Mouse (Mus musculus) erythroid progenitor cell, adult 5-6 weeks (primary cell): Measurements from ENCODE around the gene Rtp3. TPM values are rescaled to one million over a fixed set of nuclear protein-coding genes. Genes with fewer than 3 reads are reported as not detected.

Source experiments
- ATAC-seq: replicated peaks from 2 replicates; pipeline ENCODE4 v1.8.0; 2016; ENCODE audit warnings: moderate number of reproducible peaks, mild to moderate bottlenecking, moderate TSS enrichment, inconsistent platforms; ENCODE audit not compliant: poor library complexity, low FRiP score, severe bottlenecking
- total RNA-seq, 2 experiments: library from RNA; stranded (forward) in 1 of 2; stranded (reverse) in 1 of 2; fragments of 150-400 nt in 1 of 2; fragments of 186-747, 209-891 nt in 1 of 2; gene quantifications; 2 replicates each; pipeline versions ENCODE4 v1.2.3 to v1.2.4; 2015 to 2017; ENCODE audit warnings: low replicate concordance in 2 of 2

Gene Rtp3
- total RNA-seq, 2 experiments from 2014 or later: not detected

GRCm38 (mm10) chr9:110948813-110949310, 41.5 kb downstream of the Rtp3 start:
- no peak for ATAC-seq

- no peak for ATAC-seq
Observed at GRCm38 (mm10) chr9:110947900-110948299, 42.5 kb downstream of the Rtp3 start.

- ATAC-seq: no peak
Observed at GRCm38 (mm10) chr9:110947261-110947661, 43.1 kb downstream of the Rtp3 start.

- no peak for ATAC-seq
Observed at GRCm38 (mm10) chr9:110946548-110947044, 43.8 kb downstream of the Rtp3 start.

- no peak for ATAC-seq
Observed at GRCm38 (mm10) chr9:110945926-110946325, 44.5 kb downstream of the Rtp3 start, which contains the start of gene Tdgf1. Tdgf1 (minus strand) TSS chr9:110946158.

GRCm38 (mm10) chr9:110945343-110945742, 45.0 kb downstream of the Rtp3 start:
- no peak for ATAC-seq

- ATAC-seq: no peak
Observed at GRCm38 (mm10) chr9:110944265-110944664, 46.1 kb downstream of the Rtp3 start.

GRCm38 (mm10) chr9:110937506-110938490, 52.6 kb downstream of the Rtp3 start:
- no peak for ATAC-seq

GRCm38 (mm10) chr9:110935941-110936340, 54.4 kb downstream of the Rtp3 start:
- ATAC-seq: no peak

Other genes with a start within 250 kb of the Rtp3 start
- not detected in 2 replicates for gene Myl3, start 248.7 kb downstream of the Rtp3 start, total RNA-seq (2015; ENCODE audit: low replicate concordance)
- gene Myl3, start 248.7 kb downstream of the Rtp3 start, total RNA-seq (2017; ENCODE audit: low replicate concordance): not detected in 2 replicates
- 1.3 TPM in 1 of 2 replicates, not detected in the other for gene Pth1r, start 243.4 kb downstream of the Rtp3 start, total RNA-seq (2015; ENCODE audit: low replicate concordance)
- gene Pth1r, start 243.4 kb downstream of the Rtp3 start, total RNA-seq (2017; ENCODE audit: low replicate concordance): 0.77 TPM in 1 of 2 replicates, not detected in the other
- not detected in 2 replicates for gene Prss42, start 192.4 kb downstream of the Rtp3 start, total RNA-seq (2015; ENCODE audit: low replicate concordance)
- gene Prss42, start 192.4 kb downstream of the Rtp3 start, total RNA-seq (2017; ENCODE audit: low replicate concordance): not detected in 2 replicates
- gene Prss44, start 176.6 kb downstream of the Rtp3 start, total RNA-seq (2015; ENCODE audit: low replicate concordance): not detected in 2 replicates
- gene Prss44, start 176.6 kb downstream of the Rtp3 start, total RNA-seq (2017; ENCODE audit: low replicate concordance): not detected in 2 replicates
- gene Prss43, start 163.9 kb downstream of the Rtp3 start, total RNA-seq (2015; ENCODE audit: low replicate concordance): not detected in 2 replicates
- not detected in 2 replicates for gene Prss43, start 163.9 kb downstream of the Rtp3 start, total RNA-seq (2017; ENCODE audit: low replicate concordance)
- not detected in 2 replicates for gene Prss45, start 156.0 kb downstream of the Rtp3 start, total RNA-seq (2015; ENCODE audit: low replicate concordance)
- gene Prss45, start 156.0 kb downstream of the Rtp3 start, total RNA-seq (2017; ENCODE audit: low replicate concordance): not detected in 2 replicates
- gene Prss46, start 146.1 kb downstream of the Rtp3 start, total RNA-seq (2015; ENCODE audit: low replicate concordance): not detected in 2 replicates
- gene Prss46, start 146.1 kb downstream of the Rtp3 start, total RNA-seq (2017; ENCODE audit: low replicate concordance): not detected in 2 replicates
- gene Prss50, start 132.6 kb downstream of the Rtp3 start, total RNA-seq (2015; ENCODE audit: low replicate concordance): not detected in 2 replicates
- gene Prss50, start 132.6 kb downstream of the Rtp3 start, total RNA-seq (2017; ENCODE audit: low replicate concordance): not detected in 2 replicates
- 0.36 TPM in 1 of 2 replicates, not detected in the other for gene Als2cl, start 110.7 kb downstream of the Rtp3 start, total RNA-seq (2015; ENCODE audit: low replicate concordance)
- 0.26 TPM in 1 of 2 replicates, not detected in the other for gene Als2cl, start 110.7 kb downstream of the Rtp3 start, total RNA-seq (2017; ENCODE audit: low replicate concordance)
- gene Tmie, start 110.5 kb downstream of the Rtp3 start, total RNA-seq (2015; ENCODE audit: low replicate concordance): not detected in 2 replicates
- gene Tmie, start 110.5 kb downstream of the Rtp3 start, total RNA-seq (2017; ENCODE audit: low replicate concordance): not detected in 2 replicates
- gene Fam240a, start 73.7 kb downstream of the Rtp3 start, total RNA-seq (2015; ENCODE audit: low replicate concordance): not detected in 2 replicates
- gene Fam240a, start 73.7 kb downstream of the Rtp3 start, total RNA-seq (2017; ENCODE audit: low replicate concordance): not detected in 2 replicates
- gene Tdgf1, start 44.4 kb downstream of the Rtp3 start, total RNA-seq (2015; ENCODE audit: low replicate concordance): not detected in 2 replicates
- gene Tdgf1, start 44.4 kb downstream of the Rtp3 start, total RNA-seq (2017; ENCODE audit: low replicate concordance): not detected in 2 replicates
- gene Lrrc2, start 39.0 kb downstream of the Rtp3 start, total RNA-seq (2015; ENCODE audit: low replicate concordance): 0.72 TPM in 1 of 2 replicates, not detected in the other
- gene Lrrc2, start 39.0 kb downstream of the Rtp3 start, total RNA-seq (2017; ENCODE audit: low replicate concordance): not detected in 2 replicates
- 420 and 461 TPM in 2 replicates for gene Ltf, start 28.7 kb upstream of the Rtp3 start, total RNA-seq (2015; ENCODE audit: low replicate concordance)
- gene Ltf, start 28.7 kb upstream of the Rtp3 start, total RNA-seq (2017; ENCODE audit: low replicate concordance): 308 and 520 TPM in 2 replicates
- gene Ccrl2, start 66.9 kb upstream of the Rtp3 start, total RNA-seq (2015; ENCODE audit: low replicate concordance): 11.5 and 13.8 TPM in 2 replicates
- gene Ccrl2, start 66.9 kb upstream of the Rtp3 start, total RNA-seq (2017; ENCODE audit: low replicate concordance): 25.2 and 26.2 TPM in 2 replicates
- gene Lrrfip2, start 127.0 kb upstream of the Rtp3 start, total RNA-seq (2015; ENCODE audit: low replicate concordance): 8.4 and 37.8 TPM in 2 replicates
- 57.0 and 75.1 TPM in 2 replicates for gene Lrrfip2, start 127.0 kb upstream of the Rtp3 start, total RNA-seq (2017; ENCODE audit: low replicate concordance)